Mouse (Mus musculus) ovary, postnatal 14 days (tissue): ENCODE measurements at regions not wholly inside any gene's neighbourhood (a gene's known extent, or its start where the extent isn't known, plus 50 kb on each side); places are given as distances from the start of the nearest gene placed in this dataset.

ENCODE experiments used
- DNase-seq: peaks from one replicate; pipeline ENCODE4 v3.0.0; 2022; ENCODE audit warnings: low spot score

GRCm38 (mm10) chr16:24054293-24054692, 65.6 kb upstream of the Bcl6 start:
- no peak for DNase-seq

DNA sequence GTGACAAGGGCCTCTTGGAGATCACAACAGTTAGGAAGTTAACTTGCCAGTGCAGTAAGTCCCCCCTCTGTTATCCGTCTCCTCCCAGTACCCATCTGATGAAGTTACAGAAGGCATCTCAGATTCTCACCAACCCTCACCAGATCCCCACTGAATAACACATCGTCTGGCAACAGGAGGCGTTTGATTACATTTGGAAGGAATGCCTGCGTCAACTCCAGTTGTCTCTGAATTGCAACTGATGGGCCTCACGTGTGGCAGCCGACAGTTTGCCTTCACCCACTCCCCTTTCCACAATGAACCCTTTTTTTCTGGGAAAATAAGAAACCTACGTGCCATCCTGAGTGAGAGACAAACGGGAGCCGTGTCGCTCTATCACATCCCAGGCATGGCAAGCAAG, 64.8 kb upstream of the Bcl6 start:
- DNase-seq = no peak

DNA sequence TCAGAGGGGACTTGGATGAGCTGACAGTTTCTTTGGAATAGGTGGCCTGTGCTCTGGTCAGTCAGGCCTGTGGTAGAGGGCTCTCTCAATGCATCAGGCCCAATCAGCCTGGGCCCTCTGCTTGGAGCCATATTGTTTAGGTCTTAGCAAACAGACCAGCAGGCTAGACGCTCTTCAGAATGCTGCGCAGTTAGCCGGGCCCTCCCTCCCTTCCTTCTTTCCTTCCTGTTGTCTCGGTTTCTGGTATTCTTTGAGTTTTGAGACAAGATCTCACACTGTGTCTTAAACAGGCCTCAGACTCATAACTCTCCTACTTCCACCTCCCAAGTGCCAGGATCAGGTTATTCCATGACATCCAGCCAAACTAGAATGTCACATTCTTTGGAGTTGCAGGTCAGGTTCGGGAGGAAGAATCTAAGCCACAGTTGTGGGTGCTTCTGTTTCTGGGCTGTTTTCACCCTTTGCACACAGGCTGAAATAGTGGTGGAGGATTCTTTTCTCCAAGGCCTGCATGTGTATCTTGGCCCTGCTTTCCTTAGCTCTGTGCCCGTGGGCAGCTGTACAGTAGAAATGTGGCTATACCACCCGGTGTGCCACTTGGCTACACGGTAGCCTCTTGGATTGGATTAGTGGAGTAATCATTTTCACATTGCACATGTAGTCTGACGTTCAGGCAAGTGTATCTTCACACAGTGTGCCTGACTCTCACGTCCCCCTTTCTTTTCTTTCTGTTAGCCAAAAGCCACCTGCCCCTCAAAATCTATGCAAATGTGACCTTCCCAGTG, 62.4 kb upstream of the Bcl6 start:
- DNase-seq = no peak

- no peak for DNase-seq
Observed at GRCm38 (mm10) chr16:24043779-24044178, 55.1 kb upstream of the Bcl6 start.

DNA sequence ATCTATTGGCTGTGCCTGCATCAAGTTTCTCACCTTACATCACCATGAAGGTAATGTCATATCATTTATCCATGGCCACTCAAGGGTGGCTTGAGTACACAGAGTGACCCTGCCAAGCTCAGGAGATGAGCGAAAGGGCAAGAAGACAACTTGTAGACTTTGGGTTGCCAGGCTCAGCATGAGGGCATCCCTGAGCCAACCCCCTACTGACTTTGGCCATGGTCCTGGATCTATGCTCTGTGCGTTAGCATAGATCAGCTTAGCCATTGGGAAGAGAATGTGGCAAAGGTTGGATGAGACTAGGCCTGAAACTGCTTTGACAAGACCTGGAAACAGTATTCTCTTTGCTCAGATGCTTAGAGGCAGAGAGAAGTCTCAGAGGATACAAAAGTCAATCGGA, 54.3 kb upstream of the Bcl6 start:
- no peak for DNase-seq

DNA sequence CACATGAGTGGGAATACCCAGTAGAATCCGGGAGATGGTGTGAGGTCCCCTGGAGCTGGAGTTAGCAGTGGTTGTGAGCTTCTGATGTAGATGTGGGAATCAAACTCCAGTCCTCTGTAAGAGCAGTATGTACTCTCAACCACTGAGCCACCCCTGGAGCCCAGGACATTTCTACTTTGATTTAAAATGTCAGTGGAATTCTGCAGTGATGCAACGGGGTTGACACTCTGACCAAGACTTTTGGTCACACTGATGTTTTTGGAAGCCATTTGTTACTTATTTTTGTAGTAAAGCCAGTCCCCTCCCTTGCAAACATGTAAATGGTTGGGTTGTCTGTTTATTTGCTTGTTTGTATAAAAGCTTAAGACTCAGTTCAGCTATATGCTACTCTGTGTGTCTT, 53.6 kb upstream of the Bcl6 start:
- no peak for DNase-seq

DNA sequence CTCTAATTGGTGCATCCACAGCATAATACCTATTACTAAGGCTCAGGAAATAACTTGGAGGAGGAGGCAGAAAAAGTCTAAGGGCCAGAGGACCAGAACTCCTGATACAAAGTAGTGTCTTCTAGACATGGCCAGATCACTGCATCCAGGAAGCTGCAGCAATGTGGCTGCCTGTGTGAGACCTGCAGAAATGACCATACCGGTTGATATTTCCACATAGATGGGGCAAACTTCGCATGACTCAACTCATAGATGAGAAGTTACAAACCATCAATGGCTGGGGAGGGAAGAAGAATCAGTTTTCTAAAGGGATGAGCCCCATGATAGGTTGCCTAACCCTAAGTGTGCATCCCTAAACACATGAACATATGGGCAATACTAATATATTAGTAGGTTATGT, 52.8 kb upstream of the Bcl6 start:
- no peak for DNase-seq

DNA sequence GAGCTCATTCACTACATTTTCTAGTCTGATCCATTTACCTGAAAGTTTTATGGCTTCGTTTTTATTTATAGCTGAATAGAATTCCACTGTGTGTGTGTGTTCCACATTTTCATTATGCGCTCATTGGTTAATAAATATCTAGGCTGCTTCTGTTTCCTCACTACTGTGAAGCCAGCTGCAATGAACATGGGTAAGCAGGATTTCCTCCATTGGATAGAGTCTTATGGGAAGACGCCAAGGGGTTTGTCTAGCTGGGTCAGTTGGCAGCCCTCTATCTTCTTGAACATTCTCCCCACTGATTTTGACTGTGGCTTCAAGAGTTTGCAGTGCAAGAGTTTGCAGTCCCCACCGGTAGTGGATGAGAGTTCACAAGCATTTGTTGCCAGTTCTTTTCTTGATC, 51.1 kb upstream of the Bcl6 start:
- no peak for DNase-seq
